Mouse (Mus musculus) c-Kit-negative CD71-positive TER-119-positive erythroid progenitor cells, embryonic 14.5 days (primary cell): ENCODE measurements around the gene Stmn1.

Experiments used
- DNase-seq: peaks from one replicate; pipeline ENCODE4 v3.0.0-alpha.2; 2013; ENCODE audit warnings: low read depth, low spot score

The Stmn1 gene

DNA sequence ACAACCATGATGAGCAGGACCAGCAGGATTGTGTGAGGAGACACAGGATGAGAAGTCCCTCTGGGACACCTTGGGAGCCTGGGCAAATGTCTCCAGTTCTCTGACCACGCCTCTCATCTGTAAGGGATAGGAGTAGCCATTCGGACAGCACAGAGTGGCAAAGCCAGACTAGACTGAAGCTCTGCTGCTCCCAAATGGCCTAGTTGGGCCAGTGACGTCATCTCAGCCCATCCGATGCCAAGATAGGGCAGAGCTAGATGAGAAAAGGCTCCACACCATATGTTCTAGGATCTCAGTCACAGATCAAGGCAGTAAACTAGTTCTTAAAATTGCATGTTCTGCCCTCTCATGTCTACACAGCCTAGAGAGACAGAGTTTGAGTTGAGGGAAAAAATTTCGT, 9.3 kb upstream of the Stmn1 start:
- no peak for DNase-seq

DNA sequence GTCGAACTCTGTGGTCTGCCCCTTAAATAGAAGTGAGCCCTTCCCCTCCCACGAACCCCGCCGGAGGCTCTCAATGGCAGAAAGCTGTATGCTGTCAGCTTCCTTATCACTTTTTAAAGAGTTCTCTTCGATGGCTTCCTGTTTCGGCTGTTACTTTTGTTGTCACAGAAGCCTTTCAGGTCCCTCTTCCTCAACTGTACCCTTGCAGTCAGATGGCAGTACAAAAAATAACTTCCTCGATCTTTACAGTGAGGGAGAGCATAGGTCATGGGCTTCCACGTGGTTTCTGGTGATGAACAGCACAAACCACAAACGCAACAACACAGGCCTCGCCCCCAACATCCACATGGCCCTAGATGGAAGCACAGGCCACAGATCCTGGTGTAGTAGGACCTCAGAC, 7.8 kb upstream of the Stmn1 start:
- DNase-seq: no peak

DNA sequence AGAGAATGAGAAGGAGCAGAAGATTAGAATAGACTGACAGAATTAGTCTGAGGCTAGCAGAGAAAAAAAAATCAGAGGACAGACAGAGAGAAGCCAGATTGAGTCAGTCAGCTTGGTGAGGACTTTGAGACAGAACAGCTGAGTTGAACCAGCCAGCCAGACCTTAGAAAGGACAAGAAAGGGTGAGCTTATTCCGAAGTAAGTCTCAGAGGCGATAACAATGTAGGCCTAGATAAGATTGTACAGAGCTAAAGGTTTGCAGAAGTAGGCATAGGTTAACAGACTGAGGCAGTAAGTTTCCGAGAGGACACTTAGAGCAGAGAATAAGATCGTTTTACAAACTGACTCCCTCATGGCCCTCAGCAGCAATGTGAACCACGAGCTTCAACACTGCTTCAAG, 6.9 kb upstream of the Stmn1 start:
- DNase-seq: no peak

DNA sequence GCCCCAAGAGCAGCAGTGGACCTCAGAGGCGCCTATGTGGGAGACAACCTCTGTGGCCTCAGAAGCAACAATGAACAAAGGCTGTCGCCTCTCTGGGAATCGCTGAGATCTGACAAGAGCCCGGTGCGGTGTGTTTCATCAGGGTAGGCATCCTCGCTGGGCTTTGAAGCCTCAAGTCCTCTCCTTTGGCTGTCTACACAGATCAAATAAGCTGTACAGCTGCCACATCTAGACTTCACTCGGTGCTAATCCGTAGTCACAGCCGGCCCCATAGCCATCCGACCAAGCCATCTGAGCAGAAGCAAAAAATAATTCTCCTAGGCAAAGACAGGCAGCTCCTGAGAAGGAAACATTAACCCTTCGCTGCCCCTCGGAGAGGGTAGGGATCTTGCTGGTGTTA, 2.3 kb upstream of the Stmn1 start:
- no peak for DNase-seq

DNA sequence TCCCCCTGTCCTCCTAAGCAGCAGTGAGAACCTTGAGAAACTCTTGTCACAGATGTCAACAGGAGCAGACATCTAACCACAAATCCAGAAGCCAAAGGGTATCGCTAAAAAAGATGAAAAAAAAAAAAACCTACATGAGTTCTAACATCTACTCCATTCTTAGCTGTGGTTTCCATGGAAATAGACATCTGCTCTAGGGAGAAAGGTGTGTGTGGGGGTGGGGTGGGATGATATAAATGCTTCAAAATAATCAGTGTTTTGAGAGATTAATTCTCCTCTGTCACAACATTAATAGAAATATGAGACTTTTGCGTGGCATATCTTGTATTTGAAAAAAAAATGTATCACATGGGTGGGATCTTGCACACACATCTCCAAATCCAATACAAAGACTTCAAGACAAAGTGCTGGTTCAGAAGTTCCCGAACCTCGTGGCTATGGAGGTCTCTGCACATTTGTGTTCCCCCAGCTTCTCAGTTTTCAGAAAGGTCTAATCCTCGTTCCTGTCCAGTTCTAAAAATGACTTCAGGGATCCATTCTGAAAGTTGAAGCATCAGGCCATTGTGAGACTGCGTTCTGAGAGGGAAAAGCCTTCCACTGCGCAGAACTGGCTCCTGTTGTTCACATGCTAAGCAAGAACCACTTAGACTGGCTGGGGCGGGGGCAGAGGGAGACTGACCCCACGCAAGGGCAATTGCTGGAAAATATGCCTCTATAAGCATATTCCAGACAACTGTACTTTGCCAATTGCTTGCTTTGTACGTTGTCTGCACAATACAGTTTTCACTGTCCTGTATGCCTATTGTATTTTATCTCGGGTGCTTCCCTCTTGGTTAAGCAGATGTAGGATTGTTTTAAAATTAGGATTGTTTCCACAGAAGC, 1.5 kb upstream of the Stmn1 start:
- no peak for DNase-seq

DNA sequence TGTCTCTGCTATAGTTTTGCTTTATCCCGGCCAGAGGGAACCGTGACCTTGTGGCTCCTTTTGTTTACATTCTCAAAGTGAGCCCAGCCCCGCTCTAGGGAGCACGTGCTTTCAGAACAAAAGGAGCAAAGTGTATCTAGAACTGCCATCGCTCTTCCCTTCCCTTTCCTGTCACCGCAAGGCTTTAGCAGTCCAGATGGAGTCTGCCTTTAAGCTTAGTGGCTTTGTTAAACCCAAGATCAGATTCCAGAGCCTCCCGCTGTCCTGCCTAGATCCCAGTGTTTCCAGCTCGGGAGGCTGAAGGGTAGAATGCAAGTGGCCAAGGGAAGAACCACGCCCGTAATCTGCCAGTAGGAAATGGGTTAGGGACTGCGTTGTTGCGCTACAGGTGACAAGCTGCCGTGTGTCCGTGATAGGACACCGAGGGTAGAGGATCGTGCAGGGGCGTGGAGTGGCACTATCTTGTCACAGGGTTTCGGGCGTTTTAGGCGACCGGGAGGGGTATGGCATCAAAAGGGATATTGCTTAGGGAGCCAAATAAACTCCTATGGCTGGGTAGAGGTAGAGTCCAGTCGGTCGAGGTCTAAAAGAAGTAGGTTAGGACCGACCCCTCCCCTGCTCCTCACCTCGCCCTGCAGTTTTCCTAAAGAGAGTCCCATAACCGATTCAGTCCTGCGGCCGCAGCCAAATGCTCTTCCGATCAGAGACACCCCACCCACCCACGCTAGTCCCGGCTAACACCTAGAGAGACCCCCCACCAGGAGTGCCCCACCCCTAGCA, 495 bp upstream of the Stmn1 start:
- no peak for DNase-seq

DNA sequence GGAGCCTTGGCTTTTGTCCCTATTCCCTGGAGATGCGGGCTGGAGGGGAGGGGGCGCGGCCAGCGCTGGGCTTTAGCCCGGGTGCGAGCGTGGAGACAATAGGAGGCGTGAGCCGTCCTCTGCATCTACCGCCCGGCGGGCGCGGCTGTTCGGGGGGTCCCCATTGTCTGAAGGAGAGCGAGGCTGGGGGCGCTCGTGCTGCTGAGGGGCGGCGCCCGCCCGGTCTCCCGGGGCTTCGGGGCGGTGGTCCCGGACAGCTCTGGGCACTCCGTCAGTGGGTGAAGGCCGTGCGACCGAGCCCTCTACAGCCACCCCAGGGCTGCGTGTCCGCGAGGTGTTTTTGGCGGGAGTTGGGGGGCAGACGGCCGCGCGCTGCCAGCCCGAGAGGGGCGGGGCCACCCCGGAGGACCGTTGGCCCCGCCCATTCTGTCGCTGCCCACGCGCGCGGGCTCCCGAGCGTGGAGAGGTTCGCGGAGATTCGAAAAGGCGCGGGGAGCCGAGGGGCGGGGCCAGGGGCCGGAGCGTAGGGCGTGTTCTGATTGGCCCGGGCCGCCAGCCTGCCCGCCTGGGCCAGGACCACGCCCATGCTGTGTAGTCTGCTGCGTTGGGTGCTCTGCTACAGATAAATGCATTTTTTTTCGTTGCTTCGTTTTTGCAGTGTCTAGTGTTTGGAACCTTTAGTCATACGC, 602 bp downstream of the Stmn1 start:
- DNase-seq: peak; percentile 93

DNA sequence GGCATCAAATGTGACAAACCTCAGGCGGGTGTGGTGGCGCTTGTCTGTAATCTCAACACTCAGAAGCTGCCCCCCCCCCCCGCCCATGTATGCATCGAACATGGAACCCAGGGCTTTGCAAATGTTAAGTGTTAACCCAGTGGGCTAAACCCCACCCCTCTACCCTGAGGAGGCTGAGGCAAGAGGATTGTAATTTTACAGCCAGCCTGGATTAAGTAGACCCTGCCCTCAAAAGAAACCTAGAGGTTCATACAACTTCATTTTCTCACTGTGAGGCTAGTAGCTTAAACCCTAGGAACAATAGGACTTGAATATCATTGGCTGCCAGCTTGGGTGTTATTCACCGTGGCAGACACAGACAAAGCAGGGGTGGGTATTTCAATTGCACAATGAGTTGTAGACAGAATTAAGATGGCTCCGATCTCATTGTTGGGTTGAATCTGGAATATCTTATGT, 1.2 kb downstream of the Stmn1 start:
- DNase-seq: no peak

DNA sequence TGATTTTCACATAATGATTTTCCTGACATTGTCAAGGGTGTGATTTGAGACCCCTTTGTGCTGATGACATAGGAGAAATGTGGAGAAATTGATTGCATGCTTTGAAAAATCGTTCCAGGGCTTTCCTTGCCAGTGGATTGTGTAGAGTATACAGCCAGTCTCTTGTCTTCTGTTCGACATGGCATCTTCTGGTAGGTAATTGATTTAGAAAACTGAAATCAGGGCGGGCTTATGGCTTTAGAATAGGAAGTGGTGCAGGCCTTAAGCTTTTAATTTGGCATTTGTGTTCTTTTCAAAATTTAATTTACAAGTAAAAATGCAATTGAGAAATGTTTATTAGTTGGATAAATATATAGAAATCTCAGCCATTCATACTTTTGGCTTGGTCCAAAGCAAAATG, 1.9 kb downstream of the Stmn1 start:
- DNase-seq: no peak

DNA sequence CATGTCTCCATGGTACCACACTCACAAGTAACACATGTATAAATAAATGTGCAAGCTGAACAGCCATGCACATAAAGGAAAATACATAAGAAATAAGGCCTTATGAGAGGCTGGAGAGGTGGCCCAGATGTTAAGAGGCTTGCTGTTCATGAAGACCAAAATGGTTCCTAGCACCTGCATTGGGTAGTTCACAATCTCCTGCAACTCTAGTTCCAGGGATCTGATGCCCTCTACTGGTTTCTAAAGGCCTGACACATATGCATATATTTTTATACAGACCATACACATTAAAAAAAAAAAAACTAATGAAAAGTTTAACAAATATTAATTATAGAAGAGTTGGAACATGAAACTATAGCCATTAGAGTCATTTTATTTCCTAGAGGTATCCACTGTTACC, 3.3 kb downstream of the Stmn1 start:
- no peak for DNase-seq

DNA sequence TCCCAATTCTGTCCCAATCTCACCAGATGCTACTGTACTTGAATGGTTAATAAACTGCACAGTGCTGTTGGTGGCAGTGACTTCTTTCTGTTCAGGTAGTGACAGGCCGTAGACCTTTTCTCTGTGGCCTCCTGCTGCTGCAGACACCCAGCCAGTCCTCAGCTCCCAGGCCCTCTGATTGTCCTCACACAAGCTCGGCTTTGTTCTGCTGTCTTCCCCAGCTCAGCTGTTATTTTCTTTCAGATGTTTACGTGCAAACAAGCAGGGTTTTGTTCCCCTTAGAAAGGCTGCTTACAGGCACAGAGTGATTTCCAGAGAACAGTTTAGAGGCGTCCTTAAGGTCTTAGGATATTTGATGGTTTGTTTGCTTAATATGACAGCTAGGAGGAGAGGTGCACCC, 5.6 kb downstream of the Stmn1 start:
- DNase-seq: no peak

DNA sequence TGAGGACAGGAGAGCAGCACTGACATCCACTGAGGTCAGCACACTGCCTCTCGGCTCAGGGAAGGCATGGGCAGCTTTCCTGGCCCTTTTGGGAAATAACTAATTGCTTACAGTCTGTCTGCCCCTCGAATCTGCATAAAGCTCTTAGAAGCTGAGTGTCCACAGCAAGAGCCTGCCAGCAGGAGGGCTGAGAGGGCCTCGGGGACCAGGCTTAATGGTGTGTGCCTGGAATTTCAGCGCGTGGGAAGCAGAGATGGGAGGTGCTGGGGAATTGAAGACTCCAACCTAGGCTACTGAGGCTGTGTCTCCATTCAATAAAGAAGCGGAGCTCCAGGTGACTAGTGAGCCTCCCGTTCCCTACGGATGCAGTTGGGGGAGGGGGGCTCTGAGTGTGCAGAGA, 6.1 kb downstream of the Stmn1 start:
- DNase-seq: no peak

DNA sequence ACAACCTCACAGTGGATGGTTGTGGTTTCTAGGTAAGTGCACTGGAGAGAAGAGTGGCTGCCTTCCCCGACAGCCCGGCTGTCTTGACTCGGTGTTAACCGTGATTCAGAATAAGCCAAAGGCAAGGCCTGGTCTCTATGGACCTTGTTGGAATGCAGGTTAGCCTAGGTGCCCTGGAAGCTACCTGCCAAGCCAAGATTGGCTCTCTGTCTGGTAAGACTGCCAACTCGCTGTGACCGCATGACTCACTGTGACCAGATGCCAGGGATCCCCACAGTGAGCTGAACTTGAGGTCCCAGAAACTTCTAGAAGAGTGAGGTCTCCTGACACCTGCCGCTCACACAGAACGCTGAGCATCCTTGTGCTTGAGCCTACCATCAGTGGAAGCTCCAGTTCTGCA, 8.8 kb downstream of the Stmn1 start:
- DNase-seq: no peak

DNA sequence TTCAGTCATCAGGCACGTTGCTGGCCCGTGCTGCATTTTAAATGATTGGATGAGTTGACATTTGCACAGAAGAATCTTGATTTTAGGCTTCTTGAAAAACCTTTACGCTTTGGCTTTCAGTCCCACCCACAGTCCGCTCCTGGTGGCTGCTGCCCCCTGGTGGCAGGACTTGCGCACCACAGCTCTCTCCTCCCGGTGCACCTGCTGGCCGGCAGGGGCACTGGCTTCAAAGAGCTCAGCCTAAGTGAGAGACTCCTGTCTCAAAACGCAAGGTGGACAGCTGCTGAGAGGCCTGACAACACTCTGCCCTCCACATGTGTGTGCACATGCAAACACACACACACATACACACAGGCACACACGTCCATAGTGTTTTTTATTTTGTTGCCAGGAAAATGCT, 9.9 kb downstream of the Stmn1 start:
- DNase-seq: peak; percentile 69

DNA sequence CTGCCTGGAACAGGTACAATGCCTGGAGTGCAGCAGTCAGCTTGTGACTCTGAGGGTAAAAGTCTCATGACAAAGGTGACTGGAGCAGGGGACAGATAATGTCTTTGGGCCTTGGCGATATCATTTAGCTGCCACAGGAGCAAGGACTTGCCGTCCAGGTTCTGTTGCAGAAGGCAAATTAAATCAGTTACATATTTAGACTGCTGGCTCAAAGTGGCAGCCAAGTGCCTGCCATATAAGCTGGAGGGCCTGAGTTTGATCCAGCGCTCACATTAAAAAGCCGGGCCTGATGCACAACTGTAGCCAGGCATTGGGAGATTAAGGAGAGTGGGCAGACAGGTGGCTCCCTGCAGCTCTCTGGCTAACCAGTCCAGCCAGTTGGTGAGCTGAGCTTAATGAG, 11.7 kb downstream of the Stmn1 start:
- DNase-seq: no peak

DNA sequence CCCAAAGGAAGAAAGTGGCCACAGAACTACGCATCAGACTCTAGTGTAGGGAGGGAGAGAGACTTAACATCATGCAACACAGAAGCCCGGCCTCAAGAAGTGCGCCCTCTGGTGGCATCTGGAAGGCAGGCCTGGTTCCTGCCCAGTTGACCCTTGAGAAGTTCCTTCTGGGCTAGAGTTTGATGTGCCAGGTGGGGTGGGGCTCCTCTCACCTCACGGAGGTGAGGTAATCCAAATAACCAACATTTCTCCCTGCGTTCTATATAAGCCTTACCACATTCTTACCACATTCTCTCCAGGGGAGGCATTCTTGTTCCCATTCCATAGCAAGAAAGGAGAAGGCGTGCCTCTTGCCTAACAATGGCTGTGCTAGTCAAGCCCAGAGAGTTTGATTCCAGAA, 12.7 kb downstream of the Stmn1 start:
- peak; percentile 56 for DNase-seq

DNA sequence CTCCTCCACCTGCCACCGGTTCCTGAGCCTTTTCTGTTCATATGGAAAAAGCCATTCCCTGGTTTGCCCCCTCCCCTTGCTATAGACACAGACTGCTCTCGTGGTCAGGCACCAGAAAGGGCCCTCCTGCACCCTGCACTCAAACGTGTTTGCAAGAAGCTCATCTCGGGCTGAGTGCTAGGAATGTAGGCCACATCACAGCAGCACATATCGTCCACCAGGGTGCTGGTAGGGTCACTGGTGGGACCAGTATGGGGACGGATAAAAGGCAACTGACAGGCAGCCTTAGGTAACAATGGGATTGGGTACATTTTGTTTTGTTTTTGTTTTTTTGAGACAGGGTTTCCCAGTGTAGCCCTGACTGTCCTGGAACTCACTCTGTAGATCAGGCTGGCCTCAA, 13.2 kb downstream of the Stmn1 start:
- no peak for DNase-seq

DNA sequence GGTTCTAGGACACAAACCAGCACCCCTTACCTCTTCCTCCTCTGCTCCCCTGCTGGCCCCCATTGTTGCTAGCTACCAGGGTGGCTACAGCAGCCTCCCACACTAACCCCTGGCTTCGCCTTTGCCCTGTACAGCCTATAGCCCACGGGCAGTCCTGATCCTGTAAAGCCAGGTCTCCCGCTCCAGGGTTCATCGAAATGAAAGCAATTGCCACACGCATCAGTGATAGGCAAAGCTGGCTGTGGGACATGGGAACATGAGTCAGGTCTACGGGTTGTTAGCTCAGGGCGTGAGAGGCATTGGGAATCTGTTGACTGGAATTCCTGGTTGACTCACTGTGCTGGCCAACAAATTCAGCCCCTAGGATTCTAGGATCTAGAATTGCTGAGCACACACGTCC, 14.3 kb downstream of the Stmn1 start:
- no peak for DNase-seq

DNA sequence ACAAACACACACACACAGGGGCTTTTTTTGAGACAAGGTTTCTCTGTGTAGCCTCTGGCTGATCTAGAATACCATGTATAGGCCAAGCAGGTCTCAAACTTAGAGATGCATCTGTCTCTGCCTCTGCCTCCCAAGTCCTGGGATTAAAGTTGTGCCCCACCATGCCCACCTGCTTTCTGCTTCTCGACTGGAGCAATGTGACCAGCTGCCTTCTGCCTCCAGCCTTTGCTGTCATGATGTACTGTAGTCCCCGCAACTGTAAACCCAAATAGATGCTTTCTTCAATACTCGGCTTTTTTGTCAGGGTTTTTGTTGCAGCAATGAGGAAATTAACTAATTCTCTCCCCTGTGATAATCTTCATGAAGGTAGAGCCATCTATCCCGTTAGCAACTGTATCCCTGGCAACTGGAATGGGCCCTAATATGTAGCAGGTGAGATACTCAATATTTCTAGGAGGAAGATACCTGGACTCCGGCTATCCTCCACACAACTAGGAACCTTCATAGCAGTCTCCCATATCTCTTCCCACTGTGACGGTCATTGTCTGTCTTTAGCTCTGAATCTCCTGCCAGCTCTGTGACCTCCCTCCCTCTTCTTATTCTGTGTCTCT, 15.1 kb downstream of the Stmn1 start:
- no peak for DNase-seq

DNA sequence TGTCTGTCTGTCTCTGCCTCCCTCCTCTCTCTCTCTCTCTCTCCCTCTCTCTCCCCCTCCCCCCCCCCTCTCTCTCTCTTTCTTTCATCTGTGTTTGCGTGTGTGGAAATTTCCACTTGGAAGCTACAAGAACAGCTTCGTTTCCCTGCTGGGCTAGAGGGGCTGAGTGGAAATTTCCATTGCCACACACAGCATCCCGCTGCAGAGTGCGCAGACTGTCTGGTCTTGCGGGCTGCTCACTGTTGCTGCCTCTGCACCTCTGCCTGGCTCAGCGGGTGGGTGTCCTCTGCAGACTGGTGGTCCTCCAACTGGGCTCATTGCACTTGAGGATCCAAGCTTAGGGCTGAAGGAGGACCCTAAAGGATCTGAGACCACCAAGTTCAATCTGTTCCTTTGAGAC, 15.6 kb downstream of the Stmn1 start:
- DNase-seq: no peak

DNA sequence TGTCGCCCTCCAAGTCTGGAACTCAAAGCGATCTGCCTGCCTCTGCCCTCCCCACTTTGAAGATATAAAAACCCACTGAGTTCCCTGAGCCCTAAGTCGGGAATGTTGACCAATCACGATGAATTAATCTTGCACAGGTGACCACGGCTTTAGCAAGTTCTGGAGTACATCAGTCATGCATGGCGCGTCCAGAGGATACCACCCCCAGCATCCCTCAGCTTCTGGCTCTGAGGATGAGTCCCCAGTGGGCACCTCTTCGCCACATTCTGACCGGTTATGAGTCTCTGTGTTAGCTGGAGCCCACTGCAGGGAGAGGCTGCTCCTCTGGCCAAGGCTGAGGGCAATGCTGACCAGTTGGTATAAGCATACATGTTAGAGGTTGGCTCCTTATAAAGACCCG, 16.1 kb downstream of the Stmn1 start:
- DNase-seq: no peak
